Mouse (Mus musculus) erythroid progenitor cell, adult 5-6 weeks (primary cell): Measurements from ENCODE around the gene Mdm2. TPM values are rescaled to one million over a fixed set of nuclear protein-coding genes. Genes with fewer than 3 reads are reported as not detected.
"Not testable (repeated sequence)": the region's sequence is repeated elsewhere in the genome, so short reads cannot be mapped to it uniquely, and the experiment has no call there.

Experiments used
- ATAC-seq: replicated peaks from 2 replicates; pipeline ENCODE4 v1.8.0; 2016; ENCODE audit warnings: moderate number of reproducible peaks, mild to moderate bottlenecking, moderate TSS enrichment, inconsistent platforms; ENCODE audit not compliant: poor library complexity, low FRiP score, severe bottlenecking
- total RNA-seq, 2 experiments: library from RNA; stranded (forward) in 1 of 2; stranded (reverse) in 1 of 2; fragments of 150-400 nt in 1 of 2; fragments of 186-747, 209-891 nt in 1 of 2; gene quantifications; 2 replicates each; pipeline versions ENCODE4 v1.2.3 to v1.2.4; 2015 to 2017; ENCODE audit warnings: low replicate concordance in 2 of 2

The Mdm2 gene
- total RNA-seq, 2 experiments from 2014 or later = 82.0 to 84.7 TPM

GRCm38 (mm10) chr10:117735396-117735795 is 24.8 kb upstream of the Mdm2 start:
- ATAC-seq = not testable (repeated sequence)

DNA sequence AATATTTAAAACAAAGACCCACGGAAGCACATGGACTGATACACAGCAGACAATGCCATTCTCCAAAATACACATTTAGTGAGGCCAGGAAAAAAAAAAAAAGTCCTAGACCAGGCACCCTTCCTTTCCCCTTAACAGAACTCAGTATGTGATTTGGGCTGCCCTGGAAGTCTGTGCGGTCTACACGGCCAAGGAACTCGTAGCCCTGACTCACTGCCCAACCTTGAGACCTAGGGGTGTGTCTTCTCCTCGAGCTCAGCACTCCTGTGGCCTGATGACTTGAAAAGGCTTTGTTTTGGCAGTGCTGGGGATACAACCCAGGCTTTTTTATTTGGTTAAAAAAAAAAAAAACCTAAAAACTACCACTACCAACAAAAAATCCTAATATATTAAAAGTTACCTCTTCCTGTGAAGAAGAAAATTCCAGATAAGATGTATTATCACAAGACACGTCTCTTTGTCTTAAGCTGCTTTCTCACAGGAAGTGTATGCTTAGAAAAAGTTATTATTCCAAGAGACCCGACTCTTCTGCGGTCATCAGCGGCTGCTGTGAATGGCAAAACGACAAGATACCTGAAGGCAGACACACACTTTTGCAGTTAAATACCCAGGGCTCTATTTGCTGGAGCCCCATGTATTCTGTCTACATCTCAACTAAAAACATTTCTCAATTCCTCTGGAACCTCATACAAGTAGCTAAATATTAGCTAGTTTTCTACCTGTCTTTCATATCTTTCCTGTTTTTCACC is 23.7 kb upstream of the Mdm2 start:
- not testable (repeated sequence) for ATAC-seq

GRCm38 (mm10) chr10:117733626-117734025 is 23.1 kb upstream of the Mdm2 start:
- ATAC-seq = not testable (repeated sequence)

GRCm38 (mm10) chr10:117732962-117733592 is 22.5 kb upstream of the Mdm2 start:
- no peak for ATAC-seq

DNA sequence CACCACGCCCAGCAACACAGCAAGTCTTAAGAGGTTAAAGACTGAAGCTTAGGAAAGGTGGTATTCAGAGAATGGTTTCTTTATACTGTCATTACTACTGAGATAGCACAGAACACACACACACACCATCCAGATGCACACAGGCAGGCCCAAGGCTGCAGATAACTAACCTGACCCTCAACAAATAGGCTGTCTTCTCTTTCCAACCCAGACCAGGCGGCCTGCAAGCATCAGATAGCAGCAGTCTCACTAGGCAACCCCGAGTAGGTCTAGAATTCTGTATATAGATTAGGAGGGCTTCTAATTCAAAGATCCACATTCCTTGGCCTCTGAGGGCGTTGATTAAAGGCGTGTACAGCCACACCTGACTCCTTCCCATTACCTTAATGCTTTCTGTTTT is 21.6 kb upstream of the Mdm2 start:
- peak; percentile 84 for ATAC-seq

GRCm38 (mm10) chr10:117731244-117732101 is 20.9 kb upstream of the Mdm2 start:
- ATAC-seq = peak; percentile 75

GRCm38 (mm10) chr10:117730637-117731203 is 20.2 kb upstream of the Mdm2 start:
- no peak for ATAC-seq

DNA sequence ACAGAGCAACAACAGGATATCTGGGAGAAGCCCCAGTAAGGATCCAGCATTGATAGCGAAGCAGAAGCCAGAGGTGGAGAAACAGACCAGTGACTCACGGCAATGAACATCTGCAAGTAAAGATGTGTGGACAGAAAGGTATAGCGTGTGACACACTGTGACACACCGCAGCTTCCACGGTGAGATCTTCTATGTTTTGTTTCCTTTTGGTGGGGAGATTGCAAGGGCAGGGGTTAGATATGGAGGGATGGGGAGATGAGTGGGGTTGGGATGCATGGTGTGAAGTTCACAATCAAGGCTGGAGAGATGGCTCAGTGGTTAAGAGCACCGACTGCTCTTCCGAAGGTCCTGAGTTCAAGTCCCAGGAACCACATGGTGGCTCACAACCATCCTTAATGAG is 19.6 kb upstream of the Mdm2 start:
- ATAC-seq = no peak

DNA sequence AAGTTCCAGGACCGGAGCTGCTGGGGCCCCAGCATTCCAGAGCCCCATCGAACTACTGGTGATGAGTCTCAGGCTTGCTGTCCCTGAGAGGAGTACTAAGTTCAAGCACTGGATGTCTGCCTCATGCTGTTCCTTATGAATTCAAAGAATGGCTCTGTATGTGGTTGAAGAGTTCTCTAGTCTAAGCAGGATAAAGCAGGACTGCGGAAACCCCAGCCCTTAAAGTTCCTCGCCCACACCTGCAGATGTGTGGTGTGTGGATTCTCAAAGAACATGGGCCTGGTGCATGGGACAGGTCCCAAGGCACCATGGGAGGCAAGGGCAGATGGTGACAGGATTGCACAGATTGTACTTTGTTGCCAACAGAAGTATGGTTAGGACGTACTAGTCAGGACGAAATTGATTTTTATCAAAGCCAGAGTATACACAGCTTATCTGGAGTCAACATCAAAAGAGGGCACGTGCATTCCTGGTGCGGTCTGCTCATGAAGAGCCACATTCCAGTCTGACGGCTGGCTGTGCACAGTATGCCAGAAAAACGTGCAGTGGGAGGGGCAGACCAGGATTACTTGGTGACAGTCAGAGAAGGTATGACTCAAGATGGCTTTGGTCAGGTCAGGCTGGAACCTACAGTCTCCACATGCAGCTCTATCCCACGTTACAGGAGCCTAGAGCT is 18.7 kb upstream of the Mdm2 start:
- no peak for ATAC-seq

DNA sequence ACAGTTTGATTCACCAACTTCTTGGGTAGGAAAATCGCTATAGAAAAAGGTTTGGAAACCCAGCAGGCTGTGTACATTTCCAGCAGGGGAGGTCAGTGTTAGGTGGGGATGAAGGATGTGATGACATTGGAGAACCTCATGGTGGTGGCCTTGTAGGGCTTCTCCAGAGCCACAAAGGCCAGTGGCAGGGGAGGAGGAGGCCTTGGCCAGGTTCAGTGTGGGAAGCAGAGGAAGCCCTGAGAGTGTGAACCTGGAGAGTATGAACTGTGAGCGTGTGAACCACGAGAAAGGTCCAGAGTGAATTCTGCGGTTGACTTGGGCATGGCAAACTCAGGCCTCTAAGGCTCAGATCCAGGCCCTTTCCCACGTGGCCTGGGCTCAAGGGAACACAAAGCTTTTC is 18.0 kb upstream of the Mdm2 start:
- ATAC-seq = no peak

DNA sequence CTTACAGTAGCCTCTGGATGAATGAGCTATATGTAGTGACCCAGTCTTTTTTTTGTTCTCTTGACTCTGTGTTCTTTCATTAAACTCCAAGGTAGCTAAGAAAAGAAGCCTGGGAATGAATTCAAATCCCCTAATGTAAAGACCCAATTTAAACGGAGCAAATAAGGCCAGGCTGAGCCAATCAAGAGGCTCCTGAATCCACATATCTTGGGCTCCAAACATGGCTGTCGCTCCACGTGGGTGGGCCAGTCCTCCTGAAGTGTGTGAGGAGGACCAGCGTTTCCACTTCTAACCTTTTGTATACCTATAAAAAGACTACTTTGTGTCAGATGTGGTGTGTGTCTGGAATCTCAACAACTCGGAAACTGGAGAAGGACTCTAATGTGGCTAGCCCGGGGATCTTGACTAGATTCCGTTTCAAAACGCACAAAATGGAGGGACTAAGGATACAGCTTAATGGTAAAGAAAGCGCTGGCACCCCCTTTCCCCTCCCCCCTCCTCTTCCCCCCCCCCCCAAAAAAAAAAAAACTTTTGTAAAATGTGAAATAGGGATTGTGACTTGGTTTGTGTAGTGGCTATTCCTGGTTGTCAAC is 17.1 kb upstream of the Mdm2 start:
- no peak for ATAC-seq

- no peak for ATAC-seq
Observed at GRCm38 (mm10) chr10:117726888-117727385, 16.4 kb upstream of the Mdm2 start.

GRCm38 (mm10) chr10:117726350-117726749 is 15.8 kb upstream of the Mdm2 start:
- ATAC-seq = no peak

GRCm38 (mm10) chr10:117725671-117726070 is 15.1 kb upstream of the Mdm2 start:
- no peak for ATAC-seq

GRCm38 (mm10) chr10:117724804-117725361 is 14.3 kb upstream of the Mdm2 start:
- ATAC-seq = no peak

DNA sequence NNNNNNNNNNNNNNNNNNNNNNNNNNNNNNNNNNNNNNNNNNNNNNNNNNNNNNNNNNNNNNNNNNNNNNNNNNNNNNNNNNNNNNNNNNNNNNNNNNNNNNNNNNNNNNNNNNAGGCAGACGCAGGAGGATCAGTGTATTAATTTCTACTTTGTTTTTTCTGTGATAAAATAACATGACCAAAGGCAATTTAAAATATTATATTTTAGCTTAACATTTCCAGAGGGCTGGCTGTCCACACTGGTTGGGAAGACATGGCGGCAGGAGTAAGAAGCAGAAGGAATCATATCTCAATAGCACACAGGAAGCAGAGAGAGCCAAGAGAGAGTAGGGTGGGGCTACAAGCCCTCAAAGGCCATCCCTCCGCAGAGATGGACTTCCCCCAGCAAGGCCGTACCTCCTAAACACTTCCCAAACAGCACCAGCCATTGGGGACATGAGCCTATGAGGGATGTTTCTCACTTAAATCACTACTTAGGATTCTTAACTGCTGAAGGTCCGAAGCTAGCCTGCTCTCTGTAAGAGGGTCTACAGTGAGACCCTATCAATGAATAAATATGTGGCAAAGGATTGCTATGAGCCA is 13.7 kb upstream of the Mdm2 start:
- no peak for ATAC-seq

- no peak for ATAC-seq
Observed at GRCm38 (mm10) chr10:117718161-117719119, 7.9 kb upstream of the Mdm2 start.
